Mouse (Mus musculus) cerebellum, postnatal 4 days (tissue): ENCODE measurements around the gene Atg4a.

Experiments used
- DNase-seq, 2 experiments: peaks; one replicate each; pipeline ENCODE4 v3.0.0; 2022; ENCODE audit warnings: low spot score in 2 of 2, mixed read lengths in 1 of 2

The Atg4a gene

DNA sequence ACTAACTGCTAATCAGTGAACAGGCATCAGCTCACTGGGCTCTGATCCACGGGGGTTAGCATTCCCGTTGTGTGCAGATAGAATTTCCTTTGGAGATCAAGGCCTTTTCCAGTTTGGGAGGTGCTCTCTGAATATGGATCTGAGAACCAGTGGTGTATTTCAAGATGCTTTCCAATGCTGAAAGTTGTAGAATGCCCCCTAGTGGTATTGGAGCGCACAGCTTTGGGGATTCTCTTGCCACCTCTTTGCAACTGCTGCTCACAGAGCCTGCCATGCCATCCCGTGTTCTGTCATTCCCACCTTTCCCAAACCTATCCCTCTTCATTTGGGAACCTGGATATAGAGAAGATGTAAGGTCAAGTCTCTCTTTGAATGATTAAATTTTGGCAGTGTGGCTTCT, 201.5 kb downstream of the Atg4a start:
- no peak for DNase-seq

- DNase-seq, result no peak
Observed at GRCm38 (mm10) chrX:141160371-141160770, 203.7 kb downstream of the Atg4a start.

- no peak for DNase-seq
Observed at GRCm38 (mm10) chrX:141165067-141165466, 208.4 kb downstream of the Atg4a start.

- DNase-seq, result peak in 1 of 2 experiments; percentile 34
Observed at GRCm38 (mm10) chrX:141175353-141175752, 218.6 kb downstream of the Atg4a start.

- no peak for DNase-seq
Observed at GRCm38 (mm10) chrX:141195036-141195435, 238.3 kb downstream of the Atg4a start.

GRCm38 (mm10) chrX:141198993-141199392, 242.3 kb downstream of the Atg4a start:
- no peak for DNase-seq

DNA sequence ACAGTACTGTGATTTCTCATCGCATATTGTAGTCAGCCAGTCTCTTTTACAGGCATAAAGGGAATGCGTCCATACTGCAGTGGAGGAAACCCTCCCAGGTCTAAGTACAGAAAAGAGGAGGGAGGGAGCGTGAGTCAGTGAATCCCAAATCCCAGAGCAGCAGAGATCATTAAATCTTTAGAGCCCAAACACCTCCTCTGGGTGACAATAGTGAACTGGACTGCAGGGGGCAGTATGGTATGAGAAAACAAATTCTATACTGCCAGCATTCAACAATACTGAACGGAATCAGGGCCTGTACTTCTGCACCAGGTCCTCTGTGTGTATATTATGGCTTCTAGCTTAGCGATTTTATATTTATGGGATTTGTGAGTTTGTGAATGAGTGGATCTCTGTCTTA, 256.1 kb downstream of the Atg4a start:
- peak in 1 of 2 experiments; percentile 51 for DNase-seq
